Mouse (Mus musculus): ENCODE data around the gene Pfn3. TPM values are rescaled to one million over a fixed set of nuclear protein-coding genes. Genes with fewer than 3 reads are reported as not detected.
A peak's percentile ranks its signal among the peaks of the same experiment; 100 is the strongest.

The Pfn3 gene
- not detected in 2 replicates for polyA plus RNA-seq (2015; fragmentation: Nextera tagmentation; extraction: Ambion mirVana)

GRCm38 (mm10) chr13:55414743-55415380 lies at the start of gene Pfn3:
Pfn3 (minus strand) TSS chr13:55415232.
- peaks cover 15% of the 10 kb centered on the region for H3K4me1 ChIP-seq
- ATAC-seq (ENCODE audit: insufficient number of reproducible peaks, low FRiP score, low TSS enrichment, low read depth) = no peak
- peak within 1 kb of the TSS; percentile 37 for H3K4me3 ChIP-seq
- 11% methylated on average over 41 of the region's 41 CpGs for WGBS
- H3K27ac ChIP-seq = no peak within 1 kb of the TSS
- 0 out of 2 replicates have a peak within 1 kb of the TSS, but pooled peaks have one; percentile 10 for H3K9ac ChIP-seq
- peaks cover 32% of the 10 kb centered on the region for H3K27me3 ChIP-seq
- H3K36me3 ChIP-seq = no peaks in the 10 kb centered on the region
- H3K9me3 ChIP-seq = no peaks in the 10 kb centered on the region
- peak within 1 kb of the TSS; percentile 60 for H3K4me2 ChIP-seq

GRCm38 (mm10) chr13:55464027-55464884 lies 49.2 kb upstream of the Pfn3 start, which contains the start of gene Prr7:
Prr7 (plus strand) TSS chr13:55464267.
- under 1% methylated on average over 77 of the region's 84 CpGs for WGBS
- H3K4me1 ChIP-seq = peaks cover 21% of the 10 kb centered on the region

GRCm38 (mm10) chr13:55463399-55464026 lies 48.5 kb upstream of the Pfn3 start:
- H3K4me2 ChIP-seq = peak overlapping the region; percentile 95
- H3K36me3 ChIP-seq = peaks cover 37% of the 10 kb centered on the region
- ATAC-seq (ENCODE audit: insufficient number of reproducible peaks, low FRiP score, low TSS enrichment, low read depth) = no peak
- peak overlapping the region; percentile 67 for H3K9ac ChIP-seq
- H3K9me3 ChIP-seq = no peaks in the 10 kb centered on the region
- peaks cover 21% of the 10 kb centered on the region for H3K4me1 ChIP-seq
- H3K27me3 ChIP-seq = no peaks in the 10 kb centered on the region
- H3K27ac ChIP-seq = no peak overlapping the region
- H3K4me3 ChIP-seq = peak overlapping the region; percentile 70
- 10% methylated on average over 14 of the region's 14 CpGs for WGBS

More at GRCm38 (mm10) chr13:55464027-55464884, 49.2 kb upstream of the Pfn3 start, which contains the start of gene Prr7:
- Histone ChIP-seq H3K27ac (peak within 1 kb of the TSS; percentile 81), H3K4me2 (peak within 1 kb of the TSS; percentile 95), H3K9me3 (no peaks in the 10 kb centered on the region), H3K9ac (peak within 1 kb of the TSS; percentile 67), H3K4me3 (peak within 1 kb of the TSS; percentile 70), H3K27me3 (no peaks in the 10 kb centered on the region), H3K36me3 (peaks cover 29% of the 10 kb centered on the region)
- ATAC-seq (ENCODE audit: insufficient number of reproducible peaks, low FRiP score, low TSS enrichment, low read depth) = peak; percentile 35; the same call in 1 of the 2 replicates

- H3K4me2 ChIP-seq = no peak overlapping the region
- ATAC-seq (ENCODE audit: insufficient number of reproducible peaks, low FRiP score, low TSS enrichment, low read depth) = no peak
- WGBS = 51% methylated on average over 2 of the region's 2 CpGs
- peaks cover 21% of the 10 kb centered on the region for H3K4me1 ChIP-seq
- H3K9me3 ChIP-seq = no peaks in the 10 kb centered on the region
- no peak overlapping the region for H3K4me3 ChIP-seq
- no peaks in the 10 kb centered on the region for H3K27me3 ChIP-seq
- no peak overlapping the region for H3K27ac ChIP-seq
- H3K36me3 ChIP-seq = peaks cover 42% of the 10 kb centered on the region
- H3K9ac ChIP-seq = no peak overlapping the region
These were observed 47.9 kb upstream of the Pfn3 start for GRCm38 (mm10) chr13:55462965-55463364.

GRCm38 (mm10) chr13:55451785-55452549 lies 36.9 kb upstream of the Pfn3 start:
- Histone ChIP-seq H3K27ac (no peak overlapping the region), H3K9me3 (no peaks in the 10 kb centered on the region), H3K9ac (0 out of 2 replicates have a peak overlapping the region, but pooled peaks have one; percentile 7), H3K4me2 (no peak overlapping the region), H3K4me1 (peaks cover 17% of the 10 kb centered on the region), H3K27me3 (no peaks in the 10 kb centered on the region), H3K4me3 (no peak overlapping the region), H3K36me3 (peaks cover 74% of the 10 kb centered on the region)
- no peak for ATAC-seq (ENCODE audit: insufficient number of reproducible peaks, low FRiP score, low TSS enrichment, low read depth)
- WGBS = 93% methylated on average over 16 of the region's 16 CpGs

- H3K27me3 ChIP-seq = no peaks in the 10 kb centered on the region
- H3K4me1 ChIP-seq = peaks cover 23% of the 10 kb centered on the region
- WGBS = 89% methylated on average over 10 of the region's 10 CpGs
- H3K4me2 ChIP-seq = no peak overlapping the region
- H3K4me3 ChIP-seq = no peak overlapping the region
- no peaks in the 10 kb centered on the region for H3K9me3 ChIP-seq
- H3K36me3 ChIP-seq = peaks cover 67% of the 10 kb centered on the region
- 0 out of 2 replicates have a peak overlapping the region, but pooled peaks have one; percentile 7 for H3K9ac ChIP-seq
- ATAC-seq (ENCODE audit: insufficient number of reproducible peaks, low FRiP score, low TSS enrichment, low read depth) = no peak
- no peak overlapping the region for H3K27ac ChIP-seq
These were observed 36.3 kb upstream of the Pfn3 start for GRCm38 (mm10) chr13:55451296-55451695.

GRCm38 (mm10) chr13:55450511-55450980 lies 35.5 kb upstream of the Pfn3 start:
- Histone ChIP-seq H3K9me3 (no peaks in the 10 kb centered on the region), H3K27ac (no peak overlapping the region), H3K36me3 (peaks cover 60% of the 10 kb centered on the region), H3K4me3 (no peak overlapping the region), H3K9ac (no peak overlapping the region), H3K27me3 (no peaks in the 10 kb centered on the region), H3K4me1 (peaks cover 29% of the 10 kb centered on the region), H3K4me2 (no peak overlapping the region)
- ATAC-seq (ENCODE audit: insufficient number of reproducible peaks, low FRiP score, low TSS enrichment, low read depth) = no peak
- WGBS = 91% methylated on average over 11 of the region's 11 CpGs

GRCm38 (mm10) chr13:55449679-55450441 lies 34.8 kb upstream of the Pfn3 start:
- Histone ChIP-seq H3K4me3 (no peak overlapping the region), H3K4me2 (no peak overlapping the region), H3K4me1 (peaks cover 29% of the 10 kb centered on the region), H3K36me3 (peaks cover 54% of the 10 kb centered on the region), H3K9ac (no peak overlapping the region), H3K27me3 (no peaks in the 10 kb centered on the region), H3K27ac (no peak overlapping the region), H3K9me3 (no peaks in the 10 kb centered on the region)
- 88% methylated on average over 17 of the region's 17 CpGs for WGBS
- ATAC-seq (ENCODE audit: insufficient number of reproducible peaks, low FRiP score, low TSS enrichment, low read depth) = no peak

- H3K36me3 ChIP-seq = peaks cover 49% of the 10 kb centered on the region
- H3K27ac ChIP-seq = no peak overlapping the region
- peaks cover 29% of the 10 kb centered on the region for H3K4me1 ChIP-seq
- H3K4me3 ChIP-seq = no peak overlapping the region
- WGBS = 88% methylated on average over 9 of the region's 9 CpGs
- H3K9me3 ChIP-seq = no peaks in the 10 kb centered on the region
- H3K27me3 ChIP-seq = no peaks in the 10 kb centered on the region
- no peak overlapping the region for H3K9ac ChIP-seq
- no peak overlapping the region for H3K4me2 ChIP-seq
- ATAC-seq (ENCODE audit: insufficient number of reproducible peaks, low FRiP score, low TSS enrichment, low read depth) = no peak
These were observed 34.2 kb upstream of the Pfn3 start for GRCm38 (mm10) chr13:55449205-55449604.

- ATAC-seq (ENCODE audit: insufficient number of reproducible peaks, low FRiP score, low TSS enrichment, low read depth) = no peak
- no peak overlapping the region for H3K27ac ChIP-seq
- no peak overlapping the region for H3K9ac ChIP-seq
- H3K27me3 ChIP-seq = no peaks in the 10 kb centered on the region
- H3K9me3 ChIP-seq = no peaks in the 10 kb centered on the region
- peaks cover 40% of the 10 kb centered on the region for H3K36me3 ChIP-seq
- no peak overlapping the region for H3K4me2 ChIP-seq
- 91% methylated on average over 5 of the region's 5 CpGs for WGBS
- peaks cover 29% of the 10 kb centered on the region for H3K4me1 ChIP-seq
- no peak overlapping the region for H3K4me3 ChIP-seq
These were observed 33.1 kb upstream of the Pfn3 start for GRCm38 (mm10) chr13:55448131-55448530.

Measured in limb, embryonic 15.5 days (tissue).